Mouse (Mus musculus): ENCODE data around the gene Olfr1474. TPM values are rescaled to one million over a fixed set of nuclear protein-coding genes. Genes with fewer than 3 reads are reported as not detected.
"Not testable (repeated sequence)": the region's sequence is repeated elsewhere in the genome, so short reads cannot be mapped to it uniquely, and the experiment has no call there.

Olfr1474 gene
- not detected in 2 replicates for polyA plus RNA-seq (2016; fragmentation: Nextera tagmentation; extraction: Ambion mirVana)

GRCm38 (mm10) chr19:13469265-13469664, at the start of gene Olfr1474:
Gene Olfr1474, plus strand, starts transcription at chr19:13469565.
- ATAC-seq (ENCODE audit: insufficient number of reproducible peaks, insufficient read depth, low FRiP score, low TSS enrichment); H3K36me3 ChIP-seq; H3K4me1 ChIP-seq; H3K4me3 ChIP-seq; H3K9me3 ChIP-seq; H3K4me2 ChIP-seq (replicated peaks); H3K27ac ChIP-seq; H3K9ac ChIP-seq; H3K27me3 ChIP-seq: not testable (repeated sequence)
- 79% methylated on average over 4 of the region's 4 CpGs for WGBS

DNA sequence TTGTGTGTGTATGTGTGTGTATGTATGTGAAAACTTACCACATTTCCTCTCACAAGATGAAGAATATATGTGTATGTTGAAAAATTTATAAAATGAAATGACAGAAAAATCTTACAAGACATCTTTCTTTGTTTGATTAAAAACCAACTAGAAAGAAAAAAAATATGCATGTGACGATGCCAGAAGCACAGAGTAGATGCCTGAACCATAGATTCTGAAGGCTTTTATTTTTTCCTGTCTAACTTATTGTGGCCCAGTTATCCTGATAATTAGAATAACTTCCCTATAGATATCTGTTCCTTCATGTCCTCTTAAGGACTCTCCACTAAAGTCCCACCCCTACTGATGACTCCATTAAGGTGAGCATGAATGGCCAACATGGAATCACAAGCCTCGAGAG, 26.3 kb upstream of the Olfr1474 start, which contains the start of gene Olfr1471:
TSS of gene Olfr1471 (plus strand) at position 301 of the 400 bp plus-strand sequence.
- not testable (repeated sequence) for H3K9me3 ChIP-seq; H3K27me3 ChIP-seq; H3K4me1 ChIP-seq; H3K36me3 ChIP-seq; H3K4me2 ChIP-seq (replicated peaks); H3K9ac ChIP-seq; ATAC-seq (ENCODE audit: insufficient number of reproducible peaks, insufficient read depth, low FRiP score, low TSS enrichment); H3K4me3 ChIP-seq; H3K27ac ChIP-seq
- WGBS: 68% methylated on average over 2 of the region's 2 CpGs

DNA sequence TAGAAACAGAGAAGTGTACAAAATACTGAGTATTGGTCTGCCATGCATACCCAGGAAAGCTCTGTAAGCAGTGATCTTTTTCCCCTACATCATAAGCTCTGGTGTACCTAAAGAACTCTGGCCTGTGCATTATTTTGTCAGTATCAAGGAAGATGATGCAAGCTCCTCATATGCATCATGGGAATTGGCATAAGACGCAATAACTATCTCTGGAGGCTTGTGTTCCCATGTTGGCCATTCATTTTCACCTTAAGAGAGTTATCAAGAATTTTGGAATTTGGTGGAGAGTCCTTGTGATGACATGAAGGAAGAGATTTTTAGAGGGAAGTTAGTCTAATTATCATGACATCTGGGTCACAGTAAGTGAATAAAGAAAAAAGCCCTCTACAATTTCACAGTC, 13.4 kb upstream of the Olfr1474 start, which contains the start of gene Olfr1472:
TSS of gene Olfr1472 (minus strand) at position 101 of the 400 bp plus-strand sequence.
- Histone ChIP-seq H3K4me2 (replicated peaks) (no peak within 1 kb of the TSS), H3K27me3 (no peaks in the 10 kb centered on the region), H3K27ac (no peak within 1 kb of the TSS), H3K9ac (no peak within 1 kb of the TSS), H3K4me1 (no peaks in the 10 kb centered on the region), H3K4me3 (no peak within 1 kb of the TSS), H3K36me3 (no peaks in the 10 kb centered on the region), H3K9me3 (0 out of 2 replicates have a peak, but pooled peaks cover 3% of the 10 kb centered on the region)
- ATAC-seq (ENCODE audit: insufficient number of reproducible peaks, insufficient read depth, low FRiP score, low TSS enrichment): no peak
- WGBS: 64% methylated on average over 1 of the region's 1 CpGs

DNA sequence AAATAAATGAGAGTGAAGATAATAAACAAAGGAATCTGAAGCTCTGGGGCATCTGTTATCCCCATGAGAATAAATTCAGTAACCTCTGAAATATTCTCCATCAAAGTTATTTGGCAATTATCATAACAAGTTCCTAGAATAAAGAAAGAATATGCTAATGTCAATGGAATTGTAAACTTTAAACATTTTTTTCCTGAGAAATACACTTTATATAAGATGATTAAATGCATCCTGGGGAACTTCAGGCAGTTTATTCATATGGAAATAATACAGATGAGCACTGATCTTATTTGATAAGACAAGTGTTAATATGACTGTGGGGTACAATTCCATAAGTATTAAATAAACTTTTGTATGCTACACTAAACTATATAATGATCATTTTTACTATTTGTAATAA, 10.7 kb downstream of the Olfr1474 start, which contains the start of gene Olfr1475:
TSS of gene Olfr1475 (minus strand) at position 101 of the 400 bp plus-strand sequence.
- H3K4me1 ChIP-seq: no peaks in the 10 kb centered on the region
- no peak for ATAC-seq (ENCODE audit: insufficient number of reproducible peaks, insufficient read depth, low FRiP score, low TSS enrichment)
- no peak within 1 kb of the TSS for H3K4me3 ChIP-seq
- H3K9ac ChIP-seq: no peak within 1 kb of the TSS
- no peaks in the 10 kb centered on the region for H3K9me3 ChIP-seq
- H3K27ac ChIP-seq: no peak within 1 kb of the TSS
- no peaks in the 10 kb centered on the region for H3K27me3 ChIP-seq
- H3K4me2 ChIP-seq (replicated peaks): no peak within 1 kb of the TSS
- H3K36me3 ChIP-seq: no peaks in the 10 kb centered on the region

DNA sequence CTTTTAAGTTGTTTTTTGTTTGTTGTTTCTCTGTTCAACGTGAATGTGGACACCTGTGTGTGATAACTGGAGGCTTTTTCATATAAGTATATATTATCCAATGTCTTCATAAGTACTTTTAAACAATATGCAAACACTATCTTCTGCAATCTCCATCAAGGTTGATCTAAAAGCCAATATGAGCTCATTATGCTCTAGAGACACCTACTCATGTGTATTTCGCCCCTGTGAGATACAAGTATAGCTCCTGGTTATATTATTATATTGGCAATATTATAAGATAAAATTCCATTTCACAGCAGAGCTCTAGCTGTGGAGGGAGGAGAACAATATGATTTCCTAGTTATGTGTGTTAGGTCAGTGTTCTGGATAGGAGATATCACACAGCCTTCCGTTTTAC, 30.9 kb downstream of the Olfr1474 start, which contains the start of gene Olfr1477:
TSS of gene Olfr1477 (plus strand) at position 301 of the 400 bp plus-strand sequence.
- no peak within 1 kb of the TSS for H3K9ac ChIP-seq
- WGBS: 74% methylated on average over 3 of the region's 3 CpGs
- no peaks in the 10 kb centered on the region for H3K27me3 ChIP-seq
- no peaks in the 10 kb centered on the region for H3K4me1 ChIP-seq
- 0 out of 2 replicates have a peak, but pooled peaks cover 2% of the 10 kb centered on the region for H3K9me3 ChIP-seq
- ATAC-seq (ENCODE audit: insufficient number of reproducible peaks, insufficient read depth, low FRiP score, low TSS enrichment): no peak
- no peak within 1 kb of the TSS for H3K4me2 ChIP-seq (replicated peaks)
- H3K27ac ChIP-seq: no peak within 1 kb of the TSS
- no peaks in the 10 kb centered on the region for H3K36me3 ChIP-seq
- H3K4me3 ChIP-seq: no peak within 1 kb of the TSS

Other genes with a start within 250 kb of the Olfr1474 start
- not detected in 2 replicates for gene Olfr1463, start 238.2 kb upstream of the Olfr1474 start, polyA plus RNA-seq (2016; fragmentation: Nextera tagmentation; extraction: Ambion mirVana)
- gene Olfr1465, start 154.0 kb upstream of the Olfr1474 start, polyA plus RNA-seq (2016; fragmentation: Nextera tagmentation; extraction: Ambion mirVana): not detected in 2 replicates
- not detected in 2 replicates for gene Olfr1466, start 130.7 kb upstream of the Olfr1474 start, polyA plus RNA-seq (2016; fragmentation: Nextera tagmentation; extraction: Ambion mirVana)
- gene Olfr1467, start 107.3 kb upstream of the Olfr1474 start, polyA plus RNA-seq (2016; fragmentation: Nextera tagmentation; extraction: Ambion mirVana): not detected in 2 replicates
- gene Olfr1469, start 61.7 kb upstream of the Olfr1474 start, polyA plus RNA-seq (2016; fragmentation: Nextera tagmentation; extraction: Ambion mirVana): not detected in 2 replicates
- not detected in 2 replicates for gene Olfr1471, start 26.2 kb upstream of the Olfr1474 start, polyA plus RNA-seq (2016; fragmentation: Nextera tagmentation; extraction: Ambion mirVana)
- not detected in 2 replicates for gene Olfr1472, start 13.5 kb upstream of the Olfr1474 start, polyA plus RNA-seq (2016; fragmentation: Nextera tagmentation; extraction: Ambion mirVana)
- not detected in 2 replicates for gene Olfr1475, start 10.6 kb downstream of the Olfr1474 start, polyA plus RNA-seq (2016; fragmentation: Nextera tagmentation; extraction: Ambion mirVana)
- gene Olfr1477, start 31.0 kb downstream of the Olfr1474 start, polyA plus RNA-seq (2016; fragmentation: Nextera tagmentation; extraction: Ambion mirVana): not detected in 2 replicates
- gene Olfr1480, start 58.3 kb downstream of the Olfr1474 start, polyA plus RNA-seq (2016; fragmentation: Nextera tagmentation; extraction: Ambion mirVana): not detected in 2 replicates
- not detected in 2 replicates for gene Olfr1484, start 113.9 kb downstream of the Olfr1474 start, polyA plus RNA-seq (2016; fragmentation: Nextera tagmentation; extraction: Ambion mirVana)
- not detected in 2 replicates for gene Olfr1487, start 147.8 kb downstream of the Olfr1474 start, polyA plus RNA-seq (2016; fragmentation: Nextera tagmentation; extraction: Ambion mirVana)
- not detected in 2 replicates for gene Olfr1489, start 162.1 kb downstream of the Olfr1474 start, polyA plus RNA-seq (2016; fragmentation: Nextera tagmentation; extraction: Ambion mirVana)
- not detected in 2 replicates for gene Olfr1490, start 181.5 kb downstream of the Olfr1474 start, polyA plus RNA-seq (2016; fragmentation: Nextera tagmentation; extraction: Ambion mirVana)
- gene Olfr1491, start 227.7 kb downstream of the Olfr1474 start, polyA plus RNA-seq (2016; fragmentation: Nextera tagmentation; extraction: Ambion mirVana): not detected in 2 replicates

All from embryonic facial prominence, embryonic 12.5 days (tissue).